Mouse (Mus musculus) adipocyte (in vitro differentiated cells): ENCODE data around the gene Pkd1.

ENCODE experiments used
- DNase-seq: peaks from one replicate; pipeline ENCODE4 v3.0.0-alpha.2; 2016; ENCODE audit warnings: low spot score

The Pkd1 gene

GRCm38 (mm10) chr17:24565792-24566191 is 16.2 kb downstream of the Pkd1 start:
- no peak for DNase-seq

GRCm38 (mm10) chr17:24567034-24567779 is 17.6 kb downstream of the Pkd1 start:
- DNase-seq: no peak

- no peak for DNase-seq
These were observed 20.2 kb downstream of the Pkd1 start for GRCm38 (mm10) chr17:24569837-24570236.

GRCm38 (mm10) chr17:24572651-24573245 is 23.1 kb downstream of the Pkd1 start:
- no peak for DNase-seq

GRCm38 (mm10) chr17:24573811-24574210 is 24.2 kb downstream of the Pkd1 start:
- no peak for DNase-seq

GRCm38 (mm10) chr17:24579532-24579931 is 29.9 kb downstream of the Pkd1 start:
- DNase-seq: no peak

GRCm38 (mm10) chr17:24580287-24580686 is 30.7 kb downstream of the Pkd1 start:
- no peak for DNase-seq

GRCm38 (mm10) chr17:24583599-24584460 is 34.2 kb downstream of the Pkd1 start:
- peak; percentile 35 for DNase-seq

- DNase-seq: peak; percentile 89
These were observed 34.9 kb downstream of the Pkd1 start for GRCm38 (mm10) chr17:24584520-24584919.

GRCm38 (mm10) chr17:24586532-24586931 is 36.9 kb downstream of the Pkd1 start:
- DNase-seq: no peak

GRCm38 (mm10) chr17:24590943-24591342 is 41.3 kb downstream of the Pkd1 start:
- DNase-seq: no peak

- DNase-seq: no peak
These were observed 42.1 kb downstream of the Pkd1 start for GRCm38 (mm10) chr17:24591695-24592094.

- DNase-seq: no peak
These were observed 43.6 kb downstream of the Pkd1 start for GRCm38 (mm10) chr17:24593248-24593647.

- no peak for DNase-seq
These were observed 44.6 kb downstream of the Pkd1 start for GRCm38 (mm10) chr17:24593992-24594890.

- no peak for DNase-seq
These were observed 45.8 kb downstream of the Pkd1 start for GRCm38 (mm10) chr17:24595126-24596072.

GRCm38 (mm10) chr17:24596073-24596466 is 46.4 kb downstream of the Pkd1 start:
- no peak for DNase-seq

- DNase-seq: no peak
These were observed 47.0 kb downstream of the Pkd1 start for GRCm38 (mm10) chr17:24596471-24597183.

GRCm38 (mm10) chr17:24597989-24598388 is 48.4 kb downstream of the Pkd1 start:
- no peak for DNase-seq

GRCm38 (mm10) chr17:24600502-24600901 is 50.9 kb downstream of the Pkd1 start:
- no peak for DNase-seq

- no peak for DNase-seq
These were observed 54.3 kb downstream of the Pkd1 start for GRCm38 (mm10) chr17:24603961-24604360.
